Mouse (Mus musculus) limb, embryonic 14.5 days (tissue): ENCODE measurements around the gene Tor4a. TPM values are rescaled to one million over a fixed set of nuclear protein-coding genes. Genes with fewer than 3 reads are reported as not detected.

ENCODE experiments used
- ATAC-seq: fragments of 200-750 bp; cut with Nextera tagmentation; 2 replicates; pipeline ENCODE4 v1.8.0; 2017; ENCODE audit warnings: low read depth, moderate number of reproducible peaks, moderate TSS enrichment; ENCODE audit not compliant: low FRiP score
- DNase-seq: peaks from one replicate; pipeline ENCODE4 v3.0.0-alpha.2; 2015; ENCODE audit warnings: low spot score
- H3K27ac ChIP-seq: fragments of 300-500 bp; sonication (generic); replicated peaks from 2 replicates; pipeline ENCODE4 v1.5.1; 2014; ENCODE audit warnings: low read depth, mild to moderate bottlenecking, low read length, moderate library complexity, mixed read lengths
- H3K27me3 ChIP-seq: fragments of 300-500 bp; sonication (generic); 2 replicates; pipeline ENCODE4 v1.6.1; 2014; ENCODE audit warnings: low read length, mixed read lengths; ENCODE audit not compliant: control insufficient read depth, insufficient read depth
- H3K36me3 ChIP-seq: fragments of 300-500 bp; sonication (generic); 2 replicates; pipeline ENCODE4 v1.6.1; 2014; ENCODE audit warnings: mild to moderate bottlenecking, low read length, moderate library complexity, mixed read lengths; ENCODE audit not compliant: control insufficient read depth, insufficient read depth
- H3K4me1 ChIP-seq: fragments of 300-500 bp; sonication (generic); 2 replicates; pipeline ENCODE4 v1.6.1; 2014; ENCODE audit warnings: antibody characterized with exemption, low read length, mixed read lengths; ENCODE audit not compliant: control insufficient read depth, insufficient read depth
- H3K4me2 ChIP-seq: fragments of 300-500 bp; sonication (generic); replicated peaks from 2 replicates; pipeline ENCODE4 v1.6.1; 2014; ENCODE audit warnings: low read depth, mild to moderate bottlenecking, low read length, moderate library complexity; ENCODE audit not compliant: severe bottlenecking
- H3K4me3 ChIP-seq: fragments of 300-500 bp; sonication (generic); replicated peaks from 2 replicates; pipeline ENCODE4 v1.5.1; 2014; ENCODE audit warnings: low read length
- H3K9ac ChIP-seq: fragments of 300-500 bp; sonication (generic); 2 replicates; pipeline ENCODE4 v1.6.1; 2014; ENCODE audit warnings: mild to moderate bottlenecking, low read depth, low read length, moderate library complexity; ENCODE audit not compliant: severe bottlenecking
- H3K9me3 ChIP-seq: fragments of 300-500 bp; sonication (generic); 2 replicates; pipeline ENCODE4 v1.6.1; 2016; ENCODE audit warnings: low read length; ENCODE audit not compliant: control insufficient read depth
- POLR2A ChIP-seq: fragments of 200-500 bp; IDR thresholded peaks from 2 replicates; pipeline ENCODE4 v1.8.0; 2012; ENCODE audit warnings: inconsistent platforms, mild to moderate bottlenecking, moderate library complexity, borderline replicate concordance; ENCODE audit not compliant: insufficient read depth, insufficient read length; ENCODE audit errors: extremely low read depth
- WGBS: fragments of 180-500 bp; shearing (Covaris S2); extraction: QIAGEN DNeasy Blood & Tissue Kit; methylation state at CpG from one replicate; pipeline ENCODE4 v1.1.7; 2014; 5-methylcytosine and 5-hydroxymethylcytosine counted together
- polyA plus RNA-seq, 2 experiments: library from polyadenylated mRNA; depleted of rRNA in 1 of 2; stranded (reverse) in 1 of 2; unstranded in 1 of 2; fragments of >200 nt; fragmentation: Nextera tagmentation in 1 of 2; extraction: Ambion mirVana in 1 of 2; gene quantifications; 2 replicates each; pipeline versions ENCODE4 v1.2.1 to v1.2.3; 2012 to 2014

The Tor4a gene
- polyA plus RNA-seq, 2 experiments, result 5.9 to 8.1 TPM

DNA sequence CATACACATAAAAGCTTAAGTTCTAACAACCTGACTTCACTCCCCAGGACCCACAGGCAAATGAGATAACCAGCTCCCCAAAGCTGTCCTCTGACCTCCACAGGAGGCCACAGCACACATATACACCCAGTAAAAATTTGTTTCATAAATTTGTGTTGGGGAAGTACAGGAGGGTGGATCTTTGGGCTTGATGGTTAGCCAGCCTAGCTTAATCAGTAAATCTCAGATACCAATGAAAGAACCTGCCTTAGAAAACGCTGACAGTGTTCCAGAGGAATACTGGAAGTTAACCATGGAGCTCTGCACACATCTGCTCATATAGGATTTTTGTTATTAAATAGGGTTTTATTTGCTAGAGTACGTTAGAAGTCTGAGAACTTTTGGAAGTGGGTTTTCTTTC lies 21.0 kb upstream of the Tor4a start:
- H3K27me3 ChIP-seq, result no peaks in the 10 kb centered on the region
- H3K9ac ChIP-seq, result no peak overlapping the region
- ATAC-seq (no peak), DNase-seq (no peak)
- no peaks in the 10 kb centered on the region for H3K9me3 ChIP-seq
- no peak for TF ChIP-seq POLR2A
- peaks cover 9% of the 10 kb centered on the region; the same call in 1 of the 2 replicates for H3K36me3 ChIP-seq
- WGBS, result 65% methylated on average over 2 of the region's 2 CpGs
- no peak overlapping the region for H3K4me2 ChIP-seq
- no peaks in the 10 kb centered on the region for H3K4me1 ChIP-seq
- H3K27ac ChIP-seq, result no peak overlapping the region
- no peak overlapping the region for H3K4me3 ChIP-seq

DNA sequence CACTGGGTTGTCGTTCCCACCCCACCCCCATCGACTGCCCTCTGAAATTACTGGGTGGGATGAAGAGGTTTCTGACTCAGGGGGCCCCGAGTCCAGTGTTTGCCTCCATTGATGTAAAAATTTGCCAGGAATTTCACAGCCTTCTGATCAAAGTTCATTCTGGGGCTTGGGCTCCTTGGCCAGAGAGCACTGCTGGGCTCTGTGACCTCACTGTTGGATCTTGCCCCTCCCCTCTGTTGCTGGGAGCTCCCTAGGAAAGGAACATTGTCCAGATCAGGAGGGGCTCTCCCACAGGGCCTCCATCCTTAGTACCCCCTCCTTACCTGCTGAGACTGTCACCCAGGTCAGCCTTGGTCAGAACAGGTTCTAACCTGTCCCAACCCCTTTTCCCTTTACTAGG lies 17.8 kb upstream of the Tor4a start, which contains the start of gene Stpg3:
TSS of gene Stpg3 (minus strand) at position 194 of the 400 bp plus-strand sequence.
- WGBS, result 70% methylated on average over 3 of the region's 3 CpGs
- ATAC-seq (no peak), DNase-seq (no peak)
- H3K27ac ChIP-seq, result no peak within 1 kb of the TSS
- no peak for TF ChIP-seq POLR2A
- no peak within 1 kb of the TSS for H3K4me3 ChIP-seq
- peaks cover 15% of the 10 kb centered on the region; the same call in 1 of the 2 replicates for H3K4me1 ChIP-seq
- H3K36me3 ChIP-seq, result peaks cover 3% of the 10 kb centered on the region; the same call in 1 of the 2 replicates
- no peaks in the 10 kb centered on the region for H3K9me3 ChIP-seq
- no peak within 1 kb of the TSS for H3K9ac ChIP-seq
- no peak within 1 kb of the TSS for H3K4me2 ChIP-seq
- no peaks in the 10 kb centered on the region for H3K27me3 ChIP-seq

DNA sequence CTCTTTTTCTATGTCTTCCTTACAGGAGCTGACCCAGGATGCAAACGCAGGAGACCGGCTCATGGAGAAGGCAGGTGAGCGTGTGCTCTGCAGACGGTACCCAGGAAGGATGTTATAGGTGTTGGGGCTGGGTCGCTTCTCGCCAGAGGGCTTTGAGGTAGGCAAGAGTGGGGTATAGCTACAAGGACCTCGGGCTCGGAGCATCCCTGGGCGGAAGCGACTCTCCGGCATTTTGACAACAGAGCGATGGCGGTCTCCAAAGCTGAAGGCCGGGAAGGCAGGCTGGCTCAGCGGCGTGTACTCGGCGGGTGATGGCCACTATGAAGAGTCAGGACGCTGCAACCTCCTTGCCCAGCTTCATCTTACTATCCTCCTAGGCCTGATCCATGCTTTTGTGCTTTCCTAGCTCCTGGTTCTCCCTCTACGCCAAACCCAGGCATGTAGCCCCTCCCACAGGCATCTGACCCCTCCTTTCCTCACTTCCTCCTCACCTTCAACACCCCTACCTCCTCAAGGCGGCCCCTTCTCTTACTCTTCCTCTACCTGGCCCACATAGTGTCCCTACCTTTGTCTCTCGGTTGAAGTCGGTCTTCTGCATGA lies 16.7 kb upstream of the Tor4a start:
- ATAC-seq, result no peak
- 63% methylated on average over 23 of the region's 23 CpGs for WGBS
- H3K9ac ChIP-seq, result no peak overlapping the region

DNA sequence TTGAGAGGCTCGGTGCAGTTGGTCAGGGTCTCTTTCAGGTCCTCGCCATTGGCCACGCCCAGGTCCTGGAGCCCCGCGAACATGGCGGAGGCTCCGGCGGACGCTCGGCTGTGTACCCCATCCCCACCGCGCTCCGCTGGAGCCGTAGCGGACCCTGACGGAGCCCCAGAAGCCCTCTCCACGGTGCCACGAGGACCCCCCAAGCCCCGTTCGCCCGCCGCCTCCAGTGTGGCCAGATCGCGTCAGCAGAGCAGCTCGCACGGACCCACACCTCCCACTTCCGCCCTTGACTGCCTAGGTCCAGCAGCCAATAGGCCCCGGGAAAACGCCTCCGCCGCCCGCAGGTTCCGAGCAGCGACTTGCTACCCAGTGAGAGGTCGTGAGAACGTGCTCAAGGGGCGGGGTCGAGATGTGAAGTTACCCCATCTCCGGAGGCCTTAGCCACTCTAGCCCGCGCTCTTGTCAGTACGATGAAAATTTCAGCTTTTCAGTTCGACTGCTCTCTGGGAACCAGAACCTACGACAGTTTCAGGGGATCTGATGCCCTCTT lies 14.5 kb upstream of the Tor4a start, which contains the start of gene Nelfb:
TSS of gene Nelfb (minus strand) at position 369 of the 550 bp plus-strand sequence.
- Histone ChIP-seq H3K27me3 (no peaks in the 10 kb centered on the region), H3K9me3 (no peaks in the 10 kb centered on the region), H3K4me3 (peak within 1 kb of the TSS; percentile 89), H3K9ac (peak within 1 kb of the TSS; percentile 95), H3K27ac (peak within 1 kb of the TSS; percentile 89), H3K4me1 (peaks cover 19% of the 10 kb centered on the region; the same call in 1 of the 2 replicates), H3K4me2 (peak within 1 kb of the TSS; percentile 68), H3K36me3 (peaks cover 26% of the 10 kb centered on the region)
- DNase-seq (peak; percentile 88), ATAC-seq (peak; percentile 95)
- WGBS, result 0% methylated on average over 36 of the region's 44 CpGs
- TF ChIP-seq POLR2A, result peak; percentile 70; the same call in 1 of the 2 replicates

More for the DNA sequence above, 16.7 kb upstream of the Tor4a start:
- H3K4me1 ChIP-seq, result peaks cover 19% of the 10 kb centered on the region; the same call in 1 of the 2 replicates
- DNase-seq, result no peak
- H3K27me3 ChIP-seq, result no peaks in the 10 kb centered on the region
- H3K36me3 ChIP-seq, result peaks cover 8% of the 10 kb centered on the region
- no peak for TF ChIP-seq POLR2A
- no peak overlapping the region for H3K4me2 ChIP-seq
- no peaks in the 10 kb centered on the region for H3K9me3 ChIP-seq
- H3K27ac ChIP-seq, result no peak overlapping the region
- no peak overlapping the region for H3K4me3 ChIP-seq

DNA sequence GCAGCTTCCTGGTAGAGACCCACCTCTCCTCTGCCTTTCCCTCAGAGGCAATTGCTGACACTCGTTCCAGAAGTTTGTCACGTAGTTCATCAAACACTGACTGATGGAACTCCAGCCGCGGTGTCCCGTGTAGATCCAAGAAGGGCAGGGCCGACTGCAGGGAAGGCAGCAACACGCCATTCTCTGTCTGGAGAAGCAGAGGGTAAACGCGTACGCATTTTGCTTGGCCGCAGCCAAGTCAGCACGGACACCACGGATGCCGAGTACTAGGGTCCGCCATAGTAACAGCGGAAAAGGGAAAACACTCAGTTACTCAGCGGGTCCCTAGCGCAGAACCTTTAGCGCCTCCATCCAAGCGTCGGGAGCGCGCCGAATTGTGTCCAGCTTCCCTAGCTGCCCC lies 14.0 kb upstream of the Tor4a start:
- WGBS, result 1% methylated on average over 24 of the region's 24 CpGs
- peak overlapping the region; percentile 95 for H3K9ac ChIP-seq
- peak; percentile 3; the same call in 1 of the 2 replicates for ATAC-seq
- DNase-seq, result no peak
- peaks cover 32% of the 10 kb centered on the region for H3K36me3 ChIP-seq
- no peaks in the 10 kb centered on the region for H3K9me3 ChIP-seq
- H3K27ac ChIP-seq, result peak overlapping the region; percentile 89
- peaks cover 19% of the 10 kb centered on the region; the same call in 1 of the 2 replicates for H3K4me1 ChIP-seq
- no peaks in the 10 kb centered on the region for H3K27me3 ChIP-seq
- peak overlapping the region; percentile 89 for H3K4me3 ChIP-seq
- H3K4me2 ChIP-seq, result peak overlapping the region; percentile 68
- no peak for TF ChIP-seq POLR2A
